Mouse (Mus musculus) small intestine, adult 2 months (tissue): Measurements from ENCODE around the gene Fsip1.

Experiments used
- CTCF ChIP-seq: fragments of 200-500 bp; IDR thresholded peaks from 2 replicates; pipeline ENCODE4 v1.5.1; 2012; ENCODE audit warnings: low read depth, mild to moderate bottlenecking, control low read depth, inconsistent platforms, low read length, moderate library complexity, mixed read lengths; ENCODE audit not compliant: insufficient replicate concordance, insufficient read length; ENCODE audit errors: extremely low read depth
- POLR2A ChIP-seq: fragments of 200-500 bp; IDR thresholded peaks from 2 replicates; pipeline ENCODE4 v1.6.1; 2012; ENCODE audit warnings: low read depth, mild to moderate bottlenecking, control low read depth, inconsistent platforms, low read length, moderate library complexity

DNA sequence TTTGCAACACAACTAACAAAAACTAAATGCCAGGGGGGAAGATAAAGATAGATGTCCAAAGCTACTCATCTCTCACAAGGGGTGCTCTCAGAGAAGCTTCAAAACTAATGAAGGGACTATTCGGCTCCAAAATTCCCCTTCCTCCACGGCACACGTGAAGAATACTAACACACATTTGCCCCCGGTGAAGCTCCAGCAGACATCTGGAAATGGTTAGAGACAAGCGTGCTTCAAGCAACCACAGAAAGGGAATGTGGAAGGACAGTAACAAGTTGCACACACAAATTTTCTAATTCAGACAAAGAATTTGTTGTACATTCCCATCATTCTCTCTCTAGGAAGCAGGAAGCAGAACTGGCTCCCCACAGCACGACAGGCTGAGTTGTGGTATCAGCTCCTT, 97.6 kb downstream of the Fsip1 start:
- no peak for TF ChIP-seq CTCF
- no peak for TF ChIP-seq POLR2A
